Mouse (Mus musculus): ENCODE data around the gene Bola2. TPM values are rescaled to one million over a fixed set of nuclear protein-coding genes. Genes with fewer than 3 reads are reported as not detected.

Bola2 gene
- total and polyA plus RNA-seq, 3 experiments = 60.4 to 341 (median 136) TPM

GRCm38 (mm10) chr7:126659771-126660170, 35.4 kb upstream of the Bola2 start:
- in situ Hi-C loops (cut with MboI; ENCODE audit: low pct_ligation_motif_present, low pct_unique_long_range_greater_than_20kb, low sequenced_read_pairs) = no loop called here
- no peak overlapping the region for H3K4me2 ChIP-seq (ENCODE audit: insufficient read depth, low read depth, poor library complexity, severe bottlenecking)
- H3K79me2 ChIP-seq (replicated peaks; ENCODE audit: control insufficient read depth, extremely low read depth, insufficient read depth, poor library complexity, severe bottlenecking) = peaks cover 7% of the 10 kb centered on the region; the same call in 1 of the 2 replicates
- H3K4me1 ChIP-seq (ENCODE audit: control insufficient read depth in 1 of 2, insufficient read depth in 2 of 2) = peaks cover 2 to 13% of the 10 kb centered on the region in 2 experiments; a peak in 2 of 4 replicates
- H3K9me3 ChIP-seq (replicated peaks; ENCODE audit: low read length) = no peaks in the 10 kb centered on the region
- H3K36me3 ChIP-seq (replicated peaks in 1 of 2; ENCODE audit: control insufficient read depth in 1 of 2, insufficient read depth in 1 of 2, low read length in 1 of 2) = peaks cover 23 to 48% of the 10 kb centered on the region in 2 experiments
- H3K27ac ChIP-seq (ENCODE audit: insufficient read depth, low read depth) = no peak overlapping the region
- dilution Hi-C loops (cut with MboI; ENCODE audit: extremely low pct_ligation_motif_present, extremely low pct_unique_long_range_greater_than_20kb, low sequenced_read_pairs) = no loop called here
- no peaks in the 10 kb centered on the region for H3K27me3 ChIP-seq (replicated peaks)
- TF ChIP-seq SMC3 (IDR thresholded peaks at IDR 0.05; ENCODE audit: low read depth, low read length) (no peak), MEF2A (IDR thresholded peaks at IDR 0.05; ENCODE audit: borderline replicate concordance, low read depth, low read length) (no peak), POLR2AphosphoS2 (IDR thresholded peaks at IDR 0.05; ENCODE audit: low read depth, low read length) (no peak), KAT2A (IDR thresholded peaks at IDR 0.05; ENCODE audit: insufficient replicate concordance, low read length) (no peak), MYC (IDR thresholded peaks at IDR 0.05; ENCODE audit: low read depth, low read length) (no peak), NELFE (IDR thresholded peaks at IDR 0.05; ENCODE audit: low read depth, low read length) (no peak), JUN (IDR thresholded peaks at IDR 0.05; ENCODE audit: insufficient read depth, low read depth, low read length) (no peak), TCF12 (IDR thresholded peaks at IDR 0.05; ENCODE audit: low read depth, low read length) (no peak), ZMIZ1 (IDR thresholded peaks at IDR 0.05; ENCODE audit: low read depth, low read length) (no peak), CHD2 (IDR thresholded peaks at IDR 0.05; ENCODE audit: low read length) (no peak), MAZ (IDR thresholded peaks at IDR 0.05; ENCODE audit: low read depth, low read length) (no peak), GABPA (IDR thresholded peaks at IDR 0.05; ENCODE audit: insufficient replicate concordance, low read depth, low read length) (no peak), MAFK (IDR thresholded peaks at IDR 0.05; ENCODE audit: insufficient replicate concordance, low read length) (no peak), MAX (IDR thresholded peaks at IDR 0.05; ENCODE audit: low read length) (no peak), UBTF (IDR thresholded peaks at IDR 0.05; ENCODE audit: low read depth, low read length) (no peak), PAX5 (IDR thresholded peaks at IDR 0.05; ENCODE audit: low read length) (no peak), ZKSCAN1 (IDR thresholded peaks at IDR 0.05; ENCODE audit: borderline replicate concordance, low read depth, low read length) (no peak)
- no peak overlapping the region for H3K9ac ChIP-seq (ENCODE audit: insufficient read depth, low read depth)
- no peak for DNase-seq (ENCODE audit: extremely low read depth)
- no peak overlapping the region for H3K4me3 ChIP-seq (replicated peaks in 1 of 3; ENCODE audit: low read depth in 2 of 3, low read length in 2 of 3, poor library complexity in 1 of 3)

- no peak for DNase-seq (ENCODE audit: extremely low read depth)
- no peak overlapping the region for H3K4me2 ChIP-seq (ENCODE audit: insufficient read depth, low read depth, poor library complexity, severe bottlenecking)
- no peak overlapping the region for H3K27ac ChIP-seq (ENCODE audit: insufficient read depth, low read depth)
- peaks cover 0 to 15% of the 10 kb centered on the region in 2 experiments; a peak in 2 of 4 replicates for H3K4me1 ChIP-seq (ENCODE audit: control insufficient read depth in 1 of 2, insufficient read depth in 2 of 2)
- no peaks in the 10 kb centered on the region for H3K27me3 ChIP-seq (replicated peaks)
- no peak for TF ChIP-seq USF1 (IDR thresholded peaks at IDR 0.05; ENCODE audit: low read depth, low read length)
- TF ChIP-seq RCOR1 (conservative IDR thresholded peaks at IDR 0.05; ENCODE audit: low read depth, low read length) = no peak
- no peak for TF ChIP-seq ZC3H11A (IDR thresholded peaks at IDR 0.05; ENCODE audit: low read depth, low read length)
- no peak for TF ChIP-seq TCF12 (IDR thresholded peaks at IDR 0.05; ENCODE audit: low read depth, low read length)
- TF ChIP-seq ZKSCAN1 (IDR thresholded peaks at IDR 0.05; ENCODE audit: borderline replicate concordance, low read depth, low read length) = no peak
- TF ChIP-seq PAX5 (IDR thresholded peaks at IDR 0.05; ENCODE audit: low read length) = no peak
- no peak for TF ChIP-seq CHD2 (IDR thresholded peaks at IDR 0.05; ENCODE audit: low read length)
- TF ChIP-seq KAT2A (IDR thresholded peaks at IDR 0.05; ENCODE audit: insufficient replicate concordance, low read length) = no peak
- TF ChIP-seq BHLHE40 (IDR thresholded peaks at IDR 0.05; ENCODE audit: low read depth, low read length) = no peak
- no peak for TF ChIP-seq MAZ (IDR thresholded peaks at IDR 0.05; ENCODE audit: low read depth, low read length)
- no peak for TF ChIP-seq ZNF384 (IDR thresholded peaks at IDR 0.05; ENCODE audit: low read depth, low read length)
- TF ChIP-seq POLR2AphosphoS2 (IDR thresholded peaks at IDR 0.05; ENCODE audit: low read depth, low read length) = no peak
- TF ChIP-seq ELF1 (IDR thresholded peaks at IDR 0.05; ENCODE audit: low read depth, low read length) = no peak
- TF ChIP-seq EP300 (IDR thresholded peaks at IDR 0.05; ENCODE audit: low read length) = no peak
- TF ChIP-seq HCFC1 (IDR thresholded peaks at IDR 0.05; ENCODE audit: low read depth, low read length) = no peak
- no peak for TF ChIP-seq SMC3 (IDR thresholded peaks at IDR 0.05; ENCODE audit: low read depth, low read length)
- no peak for TF ChIP-seq MYC (IDR thresholded peaks at IDR 0.05; ENCODE audit: low read depth, low read length)
- no peak for TF ChIP-seq JUN (IDR thresholded peaks at IDR 0.05; ENCODE audit: insufficient read depth, low read depth, low read length)
- TF ChIP-seq GABPA (IDR thresholded peaks at IDR 0.05; ENCODE audit: insufficient replicate concordance, low read depth, low read length) = no peak
- H3K9ac ChIP-seq (ENCODE audit: insufficient read depth, low read depth) = no peak overlapping the region
- H3K79me2 ChIP-seq (replicated peaks; ENCODE audit: control insufficient read depth, extremely low read depth, insufficient read depth, poor library complexity, severe bottlenecking) = no peaks in the 10 kb centered on the region
- H3K9me3 ChIP-seq (replicated peaks; ENCODE audit: low read length) = no peaks in the 10 kb centered on the region
- dilution Hi-C loops (cut with MboI; ENCODE audit: extremely low pct_ligation_motif_present, extremely low pct_unique_long_range_greater_than_20kb, low sequenced_read_pairs) = no loop called here
- in situ Hi-C loops (cut with MboI; ENCODE audit: low pct_ligation_motif_present, low pct_unique_long_range_greater_than_20kb, low sequenced_read_pairs) = no loop called here
- peaks cover 45 to 72% of the 10 kb centered on the region in 2 experiments for H3K36me3 ChIP-seq (replicated peaks in 1 of 2; ENCODE audit: control insufficient read depth in 1 of 2, insufficient read depth in 1 of 2, low read length in 1 of 2)
- no peak overlapping the region for H3K4me3 ChIP-seq (replicated peaks in 1 of 3; ENCODE audit: low read depth in 2 of 3, low read length in 2 of 3, poor library complexity in 1 of 3)
Observed at GRCm38 (mm10) chr7:126663646-126664045, 31.6 kb upstream of the Bola2 start.

All from CH12.LX (cell line).